Mouse (Mus musculus) adrenal gland, postnatal 14 days (tissue): ENCODE measurements around the gene Arhgap30. TPM values are rescaled to one million over a fixed set of nuclear protein-coding genes. Genes with fewer than 3 reads are reported as not detected.

Source experiments
- total RNA-seq: library from RNA; stranded (reverse); gene quantifications from 2 replicates; pipeline ENCODE4 v1.2.3, GENCODE M21; 2021

Gene Arhgap30
- total RNA-seq, 1 experiment from 2014 or later, result 3.4 TPM

Other genes starting within 250 kb of the Arhgap30 start
- gene Sdhc, start 238.4 kb upstream of the Arhgap30 start, total RNA-seq, result 733 and 773 TPM in 2 replicates
- 1.5 and 3.2 TPM in 2 replicates for gene Mpz, start 238.2 kb upstream of the Arhgap30 start, total RNA-seq
- gene Pcp4l1, start 192.7 kb upstream of the Arhgap30 start, total RNA-seq, result 37.7 and 40.5 TPM in 2 replicates
- 0.83 and 12.4 TPM in 2 replicates for gene Nr1i3, start 175.0 kb upstream of the Arhgap30 start, total RNA-seq
- gene Tomm40l, start 166.4 kb upstream of the Arhgap30 start, total RNA-seq, result 52.7 and 58.6 TPM in 2 replicates
- 80.2 and 1,683 TPM in 2 replicates for gene Apoa2, start 163.9 kb upstream of the Arhgap30 start, total RNA-seq
- gene Fcer1g, start 154.6 kb upstream of the Arhgap30 start, total RNA-seq, result 13.4 and 18.8 TPM in 2 replicates
- 3.1 and 3.4 TPM in 2 replicates for gene Adamts4, start 138.5 kb upstream of the Arhgap30 start, total RNA-seq
- 875 and 896 TPM in 2 replicates for gene Ndufs2, start 137.6 kb upstream of the Arhgap30 start, total RNA-seq
- 31.1 and 34.1 TPM in 2 replicates for gene B4galt3, start 118.6 kb upstream of the Arhgap30 start, total RNA-seq
- gene Ppox, start 107.8 kb upstream of the Arhgap30 start, total RNA-seq, result 34.8 and 38.1 TPM in 2 replicates
- 36.5 and 37.2 TPM in 2 replicates for gene Usp21, start 101.0 kb upstream of the Arhgap30 start, total RNA-seq
- 128 and 133 TPM in 2 replicates for gene Ufc1, start 93.9 kb upstream of the Arhgap30 start, total RNA-seq
- gene Dedd, start 59.8 kb upstream of the Arhgap30 start, total RNA-seq, result 33.7 and 36.1 TPM in 2 replicates
- gene Nit1, start 43.3 kb upstream of the Arhgap30 start, total RNA-seq, result 62.1 and 62.8 TPM in 2 replicates
- gene Pfdn2, start 43.3 kb upstream of the Arhgap30 start, total RNA-seq, result 140 and 148 TPM in 2 replicates
- gene Klhdc9, start 28.2 kb upstream of the Arhgap30 start, total RNA-seq, result 3.1 and 5.1 TPM in 2 replicates
- 0.11 TPM in 2 replicates for gene Nectin4, start 18.9 kb upstream of the Arhgap30 start, total RNA-seq
- gene Usf1, start 22.4 kb downstream of the Arhgap30 start, total RNA-seq, result 49.6 and 69.1 TPM in 2 replicates
- 2.6 and 11.3 TPM in 2 replicates for gene Tstd1, start 29.9 kb downstream of the Arhgap30 start, total RNA-seq
- 59.6 and 66.3 TPM in 2 replicates for gene F11r, start 48.6 kb downstream of the Arhgap30 start, total RNA-seq
- gene Alyref2, start 114.5 kb downstream of the Arhgap30 start, total RNA-seq, result 7.3 and 9.7 TPM in 2 replicates
- gene Itln1, start 146.3 kb downstream of the Arhgap30 start, total RNA-seq, result not detected in 2 replicates
- gene Cd244a, start 170.2 kb downstream of the Arhgap30 start, total RNA-seq, result 0.48 and 1.3 TPM in 2 replicates
- 0.85 and 6.1 TPM in 2 replicates for gene Ly9, start 218.5 kb downstream of the Arhgap30 start, total RNA-seq